ENCODE assay signal across 8 mouse cellular contexts in genomic region chr5:74161297-74161926, GRCm38 (mm10). TPM values are rescaled to one million over a fixed set of nuclear protein-coding genes. Genes with fewer than 3 reads are reported as not detected.
A peak's percentile ranks its signal among the peaks of the same experiment; 100 is the strongest.
DNase-seq lines count a peak whose midpoint lies in the region; ATAC-seq lines count a peak whose summit lies in the region.

No protein-coding gene starts in this region.

- intact Hi-C loops in left cerebral cortex, postnatal 36 days (cut with DNase I) = no loop called here

- peak; percentile 17 for DNase-seq in ovary, postnatal 36 days (ENCODE audit: low spot score)
- no peak for DNase-seq in ovary, postnatal 14 days (ENCODE audit: low spot score)
- peak; percentile 37 to 46 for DNase-seq in heart, adult 9 months (ENCODE audit: low spot score in 2 of 2)
- DNase-seq in kidney, adult 9 months = peak; percentile 40
- peak; percentile 90 for DNase-seq in lung, postnatal 36 days
- DNase-seq in left cerebral cortex, postnatal 36 days (ENCODE audit: low spot score in 2 of 2) = no peak
- DNase-seq in frontal cortex, postnatal 14 days (ENCODE audit: low spot score in 2 of 2) = no peak

- no peak for ATAC-seq in frontal cortex, adult (ENCODE audit: low TSS enrichment)

RNA-seq across cellular contexts. Expression of gene Rasl11b, which starts 33.7 kb away (rescaled TPM):
- total RNA-seq in left cerebral cortex, postnatal 36 days (2021) = 100 to 1,000 TPM in 1 of 2 experiments, 10 to 100 TPM in 1; 80.7 to 123 TPM

Comparison
In these comparisons a context has a peak if more than half of its experiments do, and no peak if none do; other contexts are left out.
1. DNase-seq: peak in ovary, postnatal 36 days (single experiment), heart, adult 9 months (2 of 2), kidney, adult 9 months (single experiment) and lung, postnatal 36 days (single experiment); none in ovary, postnatal 14 days (single experiment), left cerebral cortex, postnatal 36 days (0 of 2) and frontal cortex, postnatal 14 days (0 of 2).